Mouse (Mus musculus): ENCODE measurements around the gene Lrrc75b.

GRCm38 (mm10) chr10:75552701-75553450, 7.3 kb downstream of the Lrrc75b start:
- TF ChIP-seq CEBPB (IDR thresholded peaks at IDR 0.05; ENCODE audit: insufficient read depth, poor library complexity, severe bottlenecking) = no peak
- TF ChIP-seq USF1 (IDR thresholded peaks at IDR 0.05; ENCODE audit: low read depth) = no peak
- no peak for TF ChIP-seq POLR2A (IDR thresholded peaks at IDR 0.05; ENCODE audit: insufficient read length, low read depth)
- no peak for TF ChIP-seq POLR2AphosphoS2 (IDR thresholded peaks at IDR 0.05; ENCODE audit: insufficient read length, low read depth)
- TF ChIP-seq MYOG (IDR thresholded peaks at IDR 0.05; ENCODE audit: control insufficient read depth in 1 of 3, insufficient read depth in 1 of 3, insufficient read length in 2 of 3, low read depth in 2 of 3) = no peak
- TF ChIP-seq SRF (IDR thresholded peaks at IDR 0.05; ENCODE audit: control insufficient read depth, insufficient read length, low read depth) = no peak
- TF ChIP-seq E2F4 (IDR thresholded peaks at IDR 0.05; ENCODE audit: insufficient read depth) = no peak
- TF ChIP-seq MYOD1 (IDR thresholded peaks at IDR 0.05; ENCODE audit: control insufficient read depth in 1 of 3, insufficient read length in 2 of 3, low read depth in 2 of 3) = no peak
- TF ChIP-seq TCF12 (IDR thresholded peaks at IDR 0.05; ENCODE audit: insufficient read depth, poor library complexity, severe bottlenecking) = no peak
- no peak for TF ChIP-seq MAX (IDR thresholded peaks at IDR 0.05; ENCODE audit: low read depth)
- TF ChIP-seq REST (IDR thresholded peaks at IDR 0.05; ENCODE audit: insufficient read depth, insufficient read length) = no peak

Data from myocyte (in vitro differentiated cells).